Mouse (Mus musculus) megakaryocyte, embryonic 14.5 days (primary cell): ENCODE results near the gene Cask.

Source experiments
- FLI1 ChIP-seq: IDR thresholded peaks from 2 replicates; pipeline ENCODE4 v1.6.1; 2012; ENCODE audit warnings: low read length, inconsistent platforms, mixed read lengths
- GATA1 ChIP-seq: IDR thresholded peaks from 3 replicates; pipeline ENCODE4 v1.6.1; 2012; ENCODE audit warnings: mixed read lengths, low read length, inconsistent platforms, borderline replicate concordance

- TF ChIP-seq GATA1 (no peak), FLI1 (no peak)
Measured at GRCm38 (mm10) chrX:13617294-13617693, 233.9 kb downstream of the Cask start.
